Mouse (Mus musculus): ENCODE data around the gene Wscd1. TPM values are rescaled to one million over a fixed set of nuclear protein-coding genes. Genes with fewer than 3 reads are reported as not detected.
"Not testable (repeated sequence)": the region's sequence is repeated elsewhere in the genome, so short reads cannot be mapped to it uniquely, and the experiment has no call there.

The Wscd1 gene
- polyA plus RNA-seq, 1 experiment = not detected

- no peak overlapping the region for H3K4me3 ChIP-seq (replicated peaks)
These were observed 67.6 kb downstream of the Wscd1 start for GRCm38 (mm10) chr11:71817341-71817740.

GRCm38 (mm10) chr11:71818111-71818510 is 68.4 kb downstream of the Wscd1 start:
- Histone ChIP-seq H3K4me1 (no peaks in the 10 kb centered on the region), H3K9me3 (no peaks in the 10 kb centered on the region), H3K27me3 (replicated peaks) (no peaks in the 10 kb centered on the region), H3K36me3 (replicated peaks; ENCODE audit: low read length) (no peaks in the 10 kb centered on the region), H3K4me3 (replicated peaks) (no peak overlapping the region)
- TF ChIP-seq GATA1 (IDR thresholded peaks at IDR 0.05; ENCODE audit: borderline replicate concordance, low read length) = no peak
- TF ChIP-seq FLI1 (IDR thresholded peaks at IDR 0.05; ENCODE audit: low read length) = no peak

More at GRCm38 (mm10) chr11:71817341-71817740, 67.6 kb downstream of the Wscd1 start:
- TF ChIP-seq FLI1 (IDR thresholded peaks at IDR 0.05; ENCODE audit: low read length) (no peak), GATA1 (IDR thresholded peaks at IDR 0.05; ENCODE audit: borderline replicate concordance, low read length) (no peak)
- no peaks in the 10 kb centered on the region for H3K36me3 ChIP-seq (replicated peaks; ENCODE audit: low read length)
- H3K4me1 ChIP-seq = no peaks in the 10 kb centered on the region
- H3K9me3 ChIP-seq = no peaks in the 10 kb centered on the region
- no peaks in the 10 kb centered on the region for H3K27me3 ChIP-seq (replicated peaks)

DNA sequence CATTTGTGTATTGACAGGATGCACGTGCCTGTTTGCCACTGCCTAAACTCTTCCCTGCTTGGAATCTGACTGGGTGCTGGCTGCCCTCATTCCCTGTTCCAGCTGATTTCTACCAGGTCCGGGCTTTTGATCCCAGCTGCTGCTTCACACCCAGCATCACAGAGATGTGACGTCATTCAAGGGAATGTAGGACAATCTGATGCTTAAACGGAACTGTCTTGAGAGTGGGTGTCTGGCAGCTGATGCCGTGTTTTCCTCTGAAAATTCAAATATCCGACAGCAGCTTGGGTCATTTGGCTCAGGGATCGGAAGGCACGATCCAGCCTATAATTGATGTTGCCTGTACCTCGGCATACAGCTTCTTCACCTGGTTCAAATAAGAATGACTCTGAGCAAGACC is 70.2 kb downstream of the Wscd1 start:
- Histone ChIP-seq H3K4me1 (no peaks in the 10 kb centered on the region), H3K36me3 (replicated peaks; ENCODE audit: low read length) (no peaks in the 10 kb centered on the region), H3K9me3 (no peaks in the 10 kb centered on the region), H3K4me3 (replicated peaks) (no peak overlapping the region), H3K27me3 (replicated peaks) (no peaks in the 10 kb centered on the region)
- TF ChIP-seq FLI1 (IDR thresholded peaks at IDR 0.05; ENCODE audit: low read length) = no peak
- no peak for TF ChIP-seq GATA1 (IDR thresholded peaks at IDR 0.05; ENCODE audit: borderline replicate concordance, low read length)

- no peaks in the 10 kb centered on the region for H3K4me1 ChIP-seq
- no peak overlapping the region for H3K4me3 ChIP-seq (replicated peaks)
- no peak for TF ChIP-seq FLI1 (IDR thresholded peaks at IDR 0.05; ENCODE audit: low read length)
- TF ChIP-seq GATA1 (IDR thresholded peaks at IDR 0.05; ENCODE audit: borderline replicate concordance, low read length) = no peak
- H3K36me3 ChIP-seq (replicated peaks; ENCODE audit: low read length) = no peaks in the 10 kb centered on the region
- H3K27me3 ChIP-seq (replicated peaks) = no peaks in the 10 kb centered on the region
- H3K9me3 ChIP-seq = no peaks in the 10 kb centered on the region
These were observed 71.1 kb downstream of the Wscd1 start for GRCm38 (mm10) chr11:71820847-71821246.

- H3K36me3 ChIP-seq (replicated peaks; ENCODE audit: low read length); H3K27me3 ChIP-seq (replicated peaks); H3K4me1 ChIP-seq; H3K4me3 ChIP-seq (replicated peaks); H3K9me3 ChIP-seq: not testable (repeated sequence)
These were observed 71.8 kb downstream of the Wscd1 start for GRCm38 (mm10) chr11:71821526-71821925.

DNA sequence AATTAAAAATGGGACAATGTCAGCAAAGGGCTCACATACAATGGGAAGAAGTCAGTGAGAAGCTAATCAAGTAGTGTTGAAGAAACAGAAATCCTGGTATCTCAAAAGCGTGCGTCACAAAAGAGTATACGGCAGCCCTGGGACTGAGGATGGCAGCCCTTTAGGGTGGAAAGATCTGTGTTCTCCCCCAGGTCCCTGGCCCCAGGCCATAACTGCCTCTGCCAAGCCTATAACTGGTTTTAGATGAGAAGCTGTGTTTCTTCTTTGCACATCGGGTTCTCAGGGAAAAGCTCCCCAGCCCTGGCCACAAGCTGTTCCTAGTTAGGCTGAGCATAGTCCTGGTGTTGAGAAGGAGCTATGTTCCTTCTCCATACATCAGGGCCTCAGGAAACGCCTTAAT is 72.3 kb downstream of the Wscd1 start:
- TF ChIP-seq GATA1 (IDR thresholded peaks at IDR 0.05; ENCODE audit: borderline replicate concordance, low read length) = no peak
- no peak for TF ChIP-seq FLI1 (IDR thresholded peaks at IDR 0.05; ENCODE audit: low read length)
- Histone ChIP-seq H3K27me3 (replicated peaks) (no peaks in the 10 kb centered on the region), H3K9me3 (no peaks in the 10 kb centered on the region), H3K4me3 (replicated peaks) (no peak overlapping the region), H3K36me3 (replicated peaks; ENCODE audit: low read length) (no peaks in the 10 kb centered on the region), H3K4me1 (no peaks in the 10 kb centered on the region)

DNA sequence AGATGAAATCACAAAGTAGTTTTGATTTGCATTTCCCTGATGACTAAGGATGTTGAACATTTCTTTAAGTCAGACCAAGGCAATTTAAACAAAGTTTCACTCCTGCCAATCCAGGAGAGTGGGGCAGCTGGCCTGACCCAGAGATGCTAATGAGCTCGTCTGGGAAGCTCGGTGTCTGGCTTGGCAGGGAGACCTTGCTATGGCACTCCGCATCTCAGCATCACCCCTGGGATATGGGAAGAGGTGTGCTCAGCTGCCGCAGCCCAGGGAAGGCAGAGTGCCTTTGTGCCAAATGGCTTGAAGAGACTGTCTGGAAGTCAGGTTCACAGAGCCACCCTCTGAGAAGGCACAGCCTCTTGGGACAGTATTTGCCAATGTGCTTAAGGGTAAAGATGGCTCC is 75.3 kb downstream of the Wscd1 start:
- no peak overlapping the region for H3K4me3 ChIP-seq (replicated peaks)
- no peaks in the 10 kb centered on the region for H3K36me3 ChIP-seq (replicated peaks; ENCODE audit: low read length)
- no peaks in the 10 kb centered on the region for H3K4me1 ChIP-seq
- no peaks in the 10 kb centered on the region for H3K9me3 ChIP-seq
- no peak for TF ChIP-seq FLI1 (IDR thresholded peaks at IDR 0.05; ENCODE audit: low read length)
- no peak for TF ChIP-seq GATA1 (IDR thresholded peaks at IDR 0.05; ENCODE audit: borderline replicate concordance, low read length)
- H3K27me3 ChIP-seq (replicated peaks) = no peaks in the 10 kb centered on the region

Measured in megakaryocyte, embryonic 14.5 days (primary cell).